Mouse (Mus musculus) forebrain, embryonic 12.5 days (tissue): Measurements from ENCODE around the gene Mlph. TPM values are rescaled to one million over a fixed set of nuclear protein-coding genes. Genes with fewer than 3 reads are reported as not detected.

Source experiments
- ATAC-seq: fragments of 200-750 bp; cut with Nextera tagmentation; 2 replicates; pipeline ENCODE4 v1.8.0; 2017; ENCODE audit warnings: moderate TSS enrichment; ENCODE audit not compliant: low FRiP score
- H3K27ac ChIP-seq: fragments of 300-500 bp; sonication (generic); 2 replicates; pipeline ENCODE4 v1.5.1; 2016; ENCODE audit warnings: mild to moderate bottlenecking
- H3K27me3 ChIP-seq: fragments of 300-500 bp; sonication (generic); 2 replicates; pipeline ENCODE4 v1.6.1; 2016; ENCODE audit warnings: mild to moderate bottlenecking
- H3K36me3 ChIP-seq: fragments of 300-500 bp; sonication (generic); replicated peaks from 2 replicates; pipeline ENCODE4 v1.6.1; 2016; ENCODE audit warnings: mild to moderate bottlenecking
- H3K4me1 ChIP-seq: fragments of 300-500 bp; sonication (generic); 2 replicates; pipeline ENCODE4 v1.6.1; 2016
- H3K4me2 ChIP-seq: fragments of 300-500 bp; sonication (generic); 2 replicates; pipeline ENCODE4 v1.6.1; 2016; ENCODE audit warnings: mild to moderate bottlenecking, moderate library complexity
- H3K4me3 ChIP-seq: fragments of 300-500 bp; sonication (generic); replicated peaks from 2 replicates; pipeline ENCODE4 v1.5.1; 2016; ENCODE audit warnings: mild to moderate bottlenecking
- H3K9ac ChIP-seq: fragments of 300-500 bp; sonication (generic); 2 replicates; pipeline ENCODE4 v1.6.1; 2016; ENCODE audit warnings: mild to moderate bottlenecking
- H3K9me3 ChIP-seq: fragments of 300-500 bp; sonication (generic); 2 replicates; pipeline ENCODE4 v1.6.1; 2016
- WGBS: fragments of 180-500 bp; shearing (Covaris S2); methylation state at CpG from one replicate; pipeline ENCODE4 v1.1.7; 2016; 5-methylcytosine and 5-hydroxymethylcytosine counted together
- polyA plus RNA-seq: library from polyadenylated mRNA; unstranded; fragments of >200 nt; fragmentation: Nextera tagmentation; extraction: Ambion mirVana; gene quantifications from 2 replicates; pipeline ENCODE4 v1.2.1, GENCODE M21; 2016

The Mlph gene
- polyA plus RNA-seq, 1 experiment from 2014 or later = 0.14 TPM

GRCm38 (mm10) chr1:90917509-90917908 is 2.6 kb downstream of the Mlph start:
- no peak overlapping the region for H3K9ac ChIP-seq
- 0 out of 2 replicates have a peak, but pooled peaks cover 3% of the 10 kb centered on the region for H3K9me3 ChIP-seq
- peaks cover 12% of the 10 kb centered on the region for H3K27me3 ChIP-seq
- ATAC-seq = no peak
- no peak overlapping the region for H3K4me3 ChIP-seq
- 60% methylated on average over 6 of the region's 6 CpGs for WGBS
- H3K4me1 ChIP-seq = peaks cover 8% of the 10 kb centered on the region
- no peak overlapping the region for H3K27ac ChIP-seq
- H3K36me3 ChIP-seq = no peaks in the 10 kb centered on the region
- no peak overlapping the region for H3K4me2 ChIP-seq

GRCm38 (mm10) chr1:90921687-90922086 is 6.8 kb downstream of the Mlph start:
- Histone ChIP-seq H3K4me3 (no peak overlapping the region), H3K27ac (no peak overlapping the region), H3K4me1 (no peaks in the 10 kb centered on the region), H3K9me3 (0 out of 2 replicates have a peak, but pooled peaks cover 3% of the 10 kb centered on the region), H3K27me3 (peaks cover 1% of the 10 kb centered on the region; the same call in 1 of the 2 replicates), H3K36me3 (no peaks in the 10 kb centered on the region), H3K9ac (no peak overlapping the region), H3K4me2 (no peak overlapping the region)
- ATAC-seq = no peak
- WGBS = 91% methylated on average over 9 of the region's 9 CpGs

GRCm38 (mm10) chr1:90926030-90926429 is 11.1 kb downstream of the Mlph start:
- 90% methylated on average over 4 of the region's 4 CpGs for WGBS
- ATAC-seq = no peak

GRCm38 (mm10) chr1:90927308-90927707 is 12.4 kb downstream of the Mlph start:
- no peak overlapping the region for H3K27ac ChIP-seq
- H3K9ac ChIP-seq = no peak overlapping the region
- peaks cover 21% of the 10 kb centered on the region for H3K27me3 ChIP-seq
- ATAC-seq = no peak
- no peak overlapping the region for H3K4me3 ChIP-seq
- 0 out of 2 replicates have a peak overlapping the region, but pooled peaks have one; percentile 59 for H3K4me2 ChIP-seq
- H3K9me3 ChIP-seq = no peaks in the 10 kb centered on the region
- H3K36me3 ChIP-seq = no peaks in the 10 kb centered on the region
- WGBS = 56% methylated on average over 15 of the region's 15 CpGs
- H3K4me1 ChIP-seq = peaks cover 9% of the 10 kb centered on the region

More at GRCm38 (mm10) chr1:90926030-90926429, 11.1 kb downstream of the Mlph start:
- Histone ChIP-seq H3K4me3 (no peak overlapping the region), H3K9ac (no peak overlapping the region), H3K9me3 (no peaks in the 10 kb centered on the region), H3K27me3 (peaks cover 21% of the 10 kb centered on the region), H3K4me1 (peaks cover 9% of the 10 kb centered on the region), H3K4me2 (no peak overlapping the region), H3K27ac (no peak overlapping the region), H3K36me3 (no peaks in the 10 kb centered on the region)

- peak overlapping the region; percentile 59 for H3K4me2 ChIP-seq
- H3K36me3 ChIP-seq = no peaks in the 10 kb centered on the region
- H3K4me1 ChIP-seq = peaks cover 9% of the 10 kb centered on the region
- no peak overlapping the region for H3K9ac ChIP-seq
- 0 out of 2 replicates have a peak, but pooled peaks have one; percentile 57 for ATAC-seq
- H3K27ac ChIP-seq = no peak overlapping the region
- peak overlapping the region; percentile 29 for H3K4me3 ChIP-seq
- 2% methylated on average over 23 of the region's 23 CpGs for WGBS
- no peaks in the 10 kb centered on the region for H3K9me3 ChIP-seq
- H3K27me3 ChIP-seq = peaks cover 21% of the 10 kb centered on the region
Measured at GRCm38 (mm10) chr1:90927929-90928574, 13.2 kb downstream of the Mlph start.

GRCm38 (mm10) chr1:90928575-90928934 is 13.7 kb downstream of the Mlph start:
- H3K27ac ChIP-seq = no peak overlapping the region
- peaks cover 9% of the 10 kb centered on the region for H3K4me1 ChIP-seq
- no peaks in the 10 kb centered on the region for H3K36me3 ChIP-seq
- no peaks in the 10 kb centered on the region for H3K9me3 ChIP-seq
- peak overlapping the region; percentile 29; the same call in 1 of the 2 replicates for H3K4me3 ChIP-seq
- peak overlapping the region; percentile 59 for H3K4me2 ChIP-seq
- 5% methylated on average over 6 of the region's 6 CpGs for WGBS
- H3K9ac ChIP-seq = no peak overlapping the region
- peaks cover 21% of the 10 kb centered on the region for H3K27me3 ChIP-seq
- ATAC-seq = no peak

- Histone ChIP-seq H3K36me3 (no peaks in the 10 kb centered on the region), H3K4me1 (peaks cover 6% of the 10 kb centered on the region), H3K9ac (no peak overlapping the region), H3K27me3 (peaks cover 7% of the 10 kb centered on the region), H3K9me3 (no peaks in the 10 kb centered on the region), H3K4me2 (no peak overlapping the region), H3K27ac (no peak overlapping the region), H3K4me3 (no peak overlapping the region)
- ATAC-seq = no peak
- WGBS = 79% methylated on average over 5 of the region's 5 CpGs
Measured at GRCm38 (mm10) chr1:90933001-90933400, 18.1 kb downstream of the Mlph start.

GRCm38 (mm10) chr1:90936990-90937389 is 22.1 kb downstream of the Mlph start:
- no peaks in the 10 kb centered on the region for H3K27me3 ChIP-seq
- no peaks in the 10 kb centered on the region for H3K36me3 ChIP-seq
- no peak overlapping the region for H3K9ac ChIP-seq
- H3K4me1 ChIP-seq = no peaks in the 10 kb centered on the region
- H3K9me3 ChIP-seq = no peaks in the 10 kb centered on the region
- no peak overlapping the region for H3K27ac ChIP-seq
- H3K4me2 ChIP-seq = no peak overlapping the region
- 56% methylated on average over 9 of the region's 9 CpGs for WGBS
- no peak for ATAC-seq
- no peak overlapping the region for H3K4me3 ChIP-seq

GRCm38 (mm10) chr1:90939980-90940379 is 25.1 kb downstream of the Mlph start:
- Histone ChIP-seq H3K36me3 (no peaks in the 10 kb centered on the region), H3K4me1 (no peaks in the 10 kb centered on the region), H3K9ac (no peak overlapping the region), H3K27me3 (no peaks in the 10 kb centered on the region), H3K4me3 (no peak overlapping the region), H3K27ac (no peak overlapping the region), H3K9me3 (no peaks in the 10 kb centered on the region), H3K4me2 (no peak overlapping the region)
- ATAC-seq = no peak
- WGBS = 84% methylated on average over 4 of the region's 4 CpGs

GRCm38 (mm10) chr1:90945171-90945570 is 30.3 kb downstream of the Mlph start:
- no peak for ATAC-seq

GRCm38 (mm10) chr1:90947252-90947651 is 32.4 kb downstream of the Mlph start:
- no peaks in the 10 kb centered on the region for H3K9me3 ChIP-seq
- no peak for ATAC-seq
- H3K4me1 ChIP-seq = no peaks in the 10 kb centered on the region
- H3K4me3 ChIP-seq = no peak overlapping the region
- WGBS = 80% methylated on average over 2 of the region's 2 CpGs
- H3K9ac ChIP-seq = no peak overlapping the region
- no peak overlapping the region for H3K27ac ChIP-seq
- no peaks in the 10 kb centered on the region for H3K27me3 ChIP-seq
- H3K36me3 ChIP-seq = no peaks in the 10 kb centered on the region
- H3K4me2 ChIP-seq = no peak overlapping the region

More at GRCm38 (mm10) chr1:90945171-90945570, 30.3 kb downstream of the Mlph start:
- H3K27ac ChIP-seq = no peak overlapping the region
- H3K4me1 ChIP-seq = no peaks in the 10 kb centered on the region
- H3K9ac ChIP-seq = no peak overlapping the region
- H3K4me3 ChIP-seq = no peak overlapping the region
- 58% methylated on average over 10 of the region's 10 CpGs for WGBS
- H3K4me2 ChIP-seq = no peak overlapping the region
- no peaks in the 10 kb centered on the region for H3K36me3 ChIP-seq
- H3K9me3 ChIP-seq = no peaks in the 10 kb centered on the region
- no peaks in the 10 kb centered on the region for H3K27me3 ChIP-seq

GRCm38 (mm10) chr1:90949309-90949708 is 34.4 kb downstream of the Mlph start:
- 77% methylated on average over 9 of the region's 9 CpGs for WGBS
- Histone ChIP-seq H3K27ac (no peak overlapping the region), H3K4me3 (no peak overlapping the region), H3K27me3 (no peaks in the 10 kb centered on the region), H3K4me1 (no peaks in the 10 kb centered on the region), H3K9me3 (no peaks in the 10 kb centered on the region), H3K36me3 (no peaks in the 10 kb centered on the region), H3K4me2 (no peak overlapping the region), H3K9ac (no peak overlapping the region)
- ATAC-seq = no peak

GRCm38 (mm10) chr1:90951670-90952069 is 36.8 kb downstream of the Mlph start:
- no peak overlapping the region for H3K9ac ChIP-seq
- no peaks in the 10 kb centered on the region for H3K9me3 ChIP-seq
- H3K36me3 ChIP-seq = no peaks in the 10 kb centered on the region
- H3K27ac ChIP-seq = no peak overlapping the region
- H3K4me1 ChIP-seq = no peaks in the 10 kb centered on the region
- no peaks in the 10 kb centered on the region for H3K27me3 ChIP-seq
- 83% methylated on average over 7 of the region's 7 CpGs for WGBS
- no peak for ATAC-seq
- no peak overlapping the region for H3K4me3 ChIP-seq
- H3K4me2 ChIP-seq = no peak overlapping the region
